Mouse (Mus musculus) spleen, postnatal 36 days (tissue): ENCODE data around the gene Mrc2.

Experiments used
- DNase-seq, 2 experiments: peaks; one replicate each; pipeline ENCODE4 v3.0.0; 2022; ENCODE audit warnings: low spot score in 2 of 2, mixed read lengths in 1 of 2

Mrc2 gene

DNA sequence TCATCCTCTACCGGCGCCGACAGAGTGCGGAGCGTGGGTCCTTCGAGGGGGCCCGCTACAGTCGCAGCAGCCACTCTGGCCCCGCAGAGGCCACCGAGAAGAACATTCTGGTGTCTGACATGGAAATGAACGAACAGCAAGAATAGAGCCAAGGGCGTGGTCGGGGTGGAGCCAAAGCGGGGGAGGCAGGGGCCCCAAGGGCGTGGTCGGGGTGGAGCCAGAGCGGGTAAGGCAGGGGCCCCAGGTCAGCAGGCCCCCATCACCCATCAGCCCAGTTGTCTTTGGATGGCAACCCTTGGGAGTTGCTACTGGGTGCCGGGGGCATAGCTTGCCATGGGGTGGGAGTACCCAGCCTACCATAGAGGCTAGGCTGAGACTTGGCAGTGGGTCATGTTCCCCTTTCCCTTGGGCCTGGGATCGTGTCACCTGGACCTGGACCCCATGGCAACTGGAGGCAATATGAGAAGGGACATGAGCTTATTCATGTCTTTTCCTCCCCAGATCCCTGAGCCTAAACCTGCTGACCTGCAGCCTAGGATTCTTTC is 57.4 kb downstream of the Mrc2 start:
- no peak for DNase-seq

DNA sequence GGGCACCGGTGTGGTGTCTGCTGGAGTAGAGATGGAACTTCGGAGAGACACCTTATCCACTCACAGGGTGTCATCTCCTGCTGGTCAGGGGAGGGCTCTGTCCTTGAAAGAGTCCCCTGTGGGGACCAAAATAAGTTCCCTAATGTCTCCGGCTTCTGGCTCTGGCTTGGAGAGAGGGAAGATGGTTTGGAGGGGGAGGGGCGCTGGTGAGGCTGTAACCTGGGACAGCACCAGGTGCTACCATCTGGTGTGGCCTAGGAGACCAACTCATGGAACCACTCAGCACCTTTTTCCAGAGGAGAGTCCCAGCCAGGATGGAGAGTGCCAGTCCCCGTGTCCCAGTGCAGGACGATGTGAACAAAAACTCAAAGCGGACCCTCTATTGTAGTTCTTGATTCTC is 58.2 kb downstream of the Mrc2 start:
- no peak for DNase-seq

DNA sequence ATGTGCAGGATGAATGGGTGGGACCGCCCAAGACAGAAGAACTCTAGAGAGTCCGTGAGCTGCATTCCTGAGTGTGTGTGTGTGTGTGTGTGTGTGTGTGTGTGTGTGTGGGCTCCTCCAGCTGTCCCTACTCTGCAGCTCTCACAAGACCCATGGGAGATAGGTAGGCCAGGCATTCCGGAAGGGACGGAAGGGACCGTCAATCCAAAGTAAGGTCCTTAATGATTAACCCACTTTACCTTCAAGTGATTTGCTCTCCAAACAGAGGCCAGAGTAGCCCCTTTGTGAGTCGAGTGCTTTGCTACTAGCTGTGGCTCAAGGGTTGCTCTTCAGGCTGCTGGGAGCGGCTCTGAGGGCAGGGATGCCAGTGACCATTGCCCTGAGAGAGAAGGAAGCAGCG is 59.7 kb downstream of the Mrc2 start:
- no peak for DNase-seq

DNA sequence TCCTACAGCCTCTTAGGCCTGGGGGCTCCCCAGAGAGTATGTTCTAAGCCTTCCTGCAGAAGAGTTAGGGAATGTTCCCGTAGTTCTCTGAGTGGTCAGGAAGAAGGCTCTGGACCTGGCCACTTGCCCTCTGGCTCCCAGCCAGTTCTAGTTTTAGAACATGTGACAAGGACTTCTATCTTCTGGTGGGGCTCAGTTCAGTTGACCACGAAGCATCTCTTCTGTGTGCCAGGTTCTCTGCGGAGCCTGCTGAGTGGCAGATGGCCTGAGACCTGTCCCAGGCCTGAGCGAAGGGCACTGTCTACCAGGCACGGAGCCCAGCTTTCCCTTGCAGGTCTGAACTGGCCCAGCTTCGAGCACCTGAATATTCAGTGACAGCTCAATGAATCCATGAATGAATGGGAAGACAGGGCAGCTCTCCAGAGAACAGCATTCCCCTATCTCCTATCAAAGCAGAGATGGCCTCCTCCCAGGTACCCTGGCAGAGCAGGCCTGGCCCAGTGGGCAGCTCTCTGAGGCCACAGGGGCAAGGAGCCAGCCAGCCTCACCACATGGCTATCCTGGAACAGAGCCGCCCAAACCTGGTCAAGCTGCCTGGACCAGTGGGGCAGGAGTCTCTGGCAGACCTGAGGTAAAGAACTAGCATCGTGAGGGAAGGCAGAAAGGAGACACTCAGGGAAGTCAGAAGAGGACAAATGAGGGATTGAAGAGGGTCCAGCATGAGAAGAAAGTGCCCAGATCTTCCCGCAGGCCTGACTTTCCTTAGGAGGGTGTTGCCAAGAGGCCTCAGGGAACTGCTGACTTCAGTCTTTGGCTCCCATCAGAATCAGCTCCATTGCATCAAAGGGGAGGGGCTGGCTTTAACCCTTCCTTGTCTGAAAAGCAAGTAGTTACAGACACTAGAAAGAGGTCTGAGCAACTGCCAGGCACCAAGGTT is 60.8 kb downstream of the Mrc2 start:
- no peak for DNase-seq

DNA sequence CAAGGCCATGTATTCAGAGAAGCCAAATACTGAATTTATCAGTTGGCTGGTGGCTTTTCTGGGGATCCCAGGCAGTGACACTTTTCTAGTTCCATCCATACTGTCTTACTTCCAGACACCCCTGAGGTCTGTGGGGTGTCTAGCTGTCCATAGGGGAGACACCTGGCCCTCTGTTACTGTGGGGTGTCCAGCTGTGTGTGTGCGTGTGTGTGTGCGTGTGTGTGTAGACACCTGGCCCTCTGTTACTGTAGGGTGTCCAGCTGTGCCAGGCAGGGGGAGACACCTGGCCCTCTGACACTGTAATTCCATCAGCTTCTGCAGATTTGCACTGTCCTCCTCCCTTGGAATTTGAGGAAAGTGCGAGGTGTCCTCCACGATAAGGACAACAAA is 61.4 kb downstream of the Mrc2 start:
- DNase-seq: no peak

DNA sequence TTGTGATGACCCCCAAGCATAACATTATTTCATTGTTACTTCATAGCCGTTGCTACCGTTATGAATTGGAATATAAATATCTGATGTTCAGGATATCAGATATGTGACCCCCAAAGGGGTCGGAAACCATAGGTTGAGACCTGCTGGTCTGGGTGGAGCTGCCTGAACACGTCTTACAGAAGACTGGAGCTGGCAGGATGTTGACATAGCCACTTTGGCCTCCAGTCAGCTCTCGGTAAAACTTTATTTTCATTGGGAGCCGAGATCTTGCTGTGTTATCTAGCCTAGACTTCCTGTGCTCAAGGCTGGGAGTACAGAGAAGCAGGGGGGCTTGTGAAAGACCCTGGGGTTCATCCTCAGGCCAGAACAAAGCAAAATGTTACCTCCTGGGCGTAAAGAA is 63.9 kb downstream of the Mrc2 start:
- DNase-seq: no peak

DNA sequence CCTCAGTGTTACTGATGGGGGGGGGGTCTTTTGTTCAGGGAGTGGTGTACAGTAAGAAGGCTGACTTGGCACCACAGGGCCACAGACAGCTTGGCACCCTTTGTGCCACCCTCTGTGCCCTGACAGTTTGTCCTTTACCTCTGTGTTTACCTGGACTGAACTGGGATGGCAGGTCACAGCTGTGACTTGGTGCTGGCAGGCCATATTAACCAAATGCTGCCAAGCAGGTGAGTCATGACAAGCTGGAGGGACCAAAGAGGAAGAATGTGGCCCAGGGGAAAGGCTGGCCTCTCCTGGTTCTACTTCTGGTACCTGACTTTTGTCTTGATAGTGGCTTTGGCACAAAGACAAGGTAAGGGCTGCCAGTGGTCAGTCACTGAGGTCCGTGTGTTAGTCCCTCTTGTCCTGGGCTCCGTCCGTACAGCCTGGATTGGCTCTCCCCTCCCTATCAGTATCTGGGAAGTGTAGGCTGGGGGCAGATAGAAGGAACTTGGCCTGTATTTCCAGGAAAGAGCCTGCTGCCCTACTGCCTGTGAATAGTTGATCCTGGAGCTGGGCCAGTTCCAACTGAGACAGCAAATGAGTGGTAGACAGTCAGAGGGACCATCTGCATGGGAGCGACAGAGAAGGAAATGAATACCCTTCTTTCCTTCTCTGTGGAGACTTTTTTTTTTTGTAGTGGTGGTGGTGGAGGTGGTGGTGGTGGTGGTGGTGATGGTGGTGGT is 69.8 kb downstream of the Mrc2 start:
- DNase-seq: no peak

DNA sequence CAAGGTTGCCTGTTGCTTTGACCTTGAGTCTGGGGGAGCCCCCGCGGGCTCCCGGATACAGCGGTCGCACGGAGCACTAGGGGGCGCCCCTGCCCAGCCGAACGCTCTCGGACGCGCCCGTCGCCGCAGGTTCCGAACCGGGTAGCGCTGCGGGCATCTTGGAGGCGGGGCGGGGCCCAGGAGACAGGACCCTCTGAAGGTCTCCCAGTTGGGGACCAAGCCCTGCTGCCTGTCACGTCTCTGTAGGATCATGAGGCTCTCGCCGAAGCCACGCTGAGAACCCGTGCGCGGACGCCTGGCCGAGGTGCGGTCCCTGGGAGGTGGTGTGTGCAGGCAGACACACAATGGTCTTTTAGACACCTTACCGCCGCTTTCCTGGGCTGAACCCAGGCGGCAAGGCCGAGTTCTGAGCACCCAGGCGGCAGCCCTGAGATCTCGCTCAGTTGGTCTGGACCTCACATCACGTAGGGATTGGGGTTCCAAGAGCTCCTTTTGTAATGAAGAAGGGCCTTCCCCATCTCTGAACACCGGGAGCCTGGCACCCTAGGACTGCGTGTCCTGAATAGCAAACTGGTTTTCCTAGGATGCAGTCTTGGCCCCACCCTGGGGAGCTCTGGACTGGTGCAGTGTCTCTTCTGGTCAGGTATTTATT is 70.6 kb downstream of the Mrc2 start:
- peak; percentile 62 to 65 for DNase-seq

DNA sequence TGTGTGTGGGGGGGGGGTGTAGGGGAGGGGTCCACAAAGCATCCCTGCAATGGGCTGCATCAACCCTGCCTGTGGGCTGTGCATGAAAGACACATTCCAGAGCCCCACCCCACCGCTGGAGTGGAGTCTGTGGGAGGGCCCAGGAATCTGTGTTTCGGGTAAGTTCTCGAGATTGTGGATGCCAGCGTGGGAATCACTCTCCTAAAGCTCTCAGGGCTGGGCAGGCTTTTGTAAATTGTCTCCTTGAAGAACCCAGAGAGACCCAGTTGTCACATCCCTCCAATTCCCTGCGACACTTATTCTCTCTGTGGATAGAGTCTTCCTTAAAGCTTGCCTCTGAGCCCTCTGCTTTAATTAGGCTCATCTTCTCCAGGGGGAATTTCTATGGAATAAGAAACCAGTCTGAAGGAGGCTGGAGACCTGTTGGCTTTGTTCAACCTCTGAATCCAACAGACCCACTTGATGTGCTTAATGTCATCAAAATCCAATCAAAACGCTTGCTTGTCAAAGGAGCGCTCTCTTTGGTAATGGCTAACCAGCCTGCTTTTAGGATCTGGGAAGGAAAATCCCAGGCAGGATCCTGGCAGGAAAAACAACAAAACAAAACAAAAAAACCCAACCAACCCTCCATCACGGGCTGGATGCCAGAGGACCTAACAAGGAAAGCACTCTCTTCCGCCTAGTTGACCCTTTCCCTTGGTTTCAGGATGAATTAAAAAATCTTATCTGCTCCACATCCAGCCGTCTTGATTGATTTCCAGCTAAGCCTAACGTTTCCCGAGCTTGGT is 71.3 kb downstream of the Mrc2 start:
- DNase-seq: no peak

DNA sequence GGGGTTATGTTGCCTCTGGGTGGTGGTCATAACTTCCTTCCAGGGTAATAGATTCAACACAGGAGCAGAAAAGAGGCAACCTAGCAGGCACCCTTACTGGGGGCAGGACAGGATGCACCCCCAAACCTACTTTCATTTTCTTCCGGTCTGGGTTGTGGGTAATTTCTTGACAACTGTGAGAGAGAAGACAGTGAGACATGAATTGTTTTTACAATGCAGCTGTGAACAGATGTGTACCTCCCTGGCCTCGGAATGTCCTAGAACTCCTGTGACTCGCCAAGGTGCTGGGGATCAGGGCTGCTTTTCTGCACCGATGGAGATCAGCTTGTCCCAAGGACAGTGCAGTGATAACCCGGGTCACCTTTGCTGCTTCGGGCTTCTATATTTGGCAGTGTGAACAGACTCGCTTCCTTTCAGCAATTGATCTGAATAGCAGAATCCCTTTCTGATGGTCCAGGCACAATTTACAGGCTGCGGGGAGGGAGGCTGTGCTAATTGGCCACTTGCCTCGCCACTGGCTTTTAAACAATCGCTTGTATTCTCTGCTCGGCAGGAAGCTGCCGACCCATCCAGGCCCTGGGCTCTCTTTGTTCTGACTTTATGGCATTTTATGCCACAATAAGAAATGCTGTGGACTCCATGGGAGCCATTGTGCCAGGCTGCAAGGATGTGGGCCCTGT is 72.1 kb downstream of the Mrc2 start:
- DNase-seq: no peak

DNA sequence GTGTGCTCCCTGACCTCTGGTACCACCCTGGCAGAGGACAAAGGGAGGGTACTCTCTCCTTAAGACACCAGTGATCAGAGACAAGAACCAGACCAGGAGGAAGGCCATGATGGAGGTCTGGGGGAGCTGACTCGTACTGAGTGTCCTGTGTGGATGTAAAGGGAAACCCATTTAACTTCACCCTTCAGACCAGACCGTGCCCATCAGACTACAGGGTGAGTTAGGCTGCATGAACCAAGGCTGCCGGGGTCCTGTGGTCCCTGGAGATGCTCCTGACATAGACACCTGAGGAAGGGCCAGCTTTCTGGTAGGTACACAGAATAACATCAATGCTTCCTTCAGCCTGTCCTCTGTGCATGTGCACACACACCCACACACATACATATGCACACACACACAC is 73.2 kb downstream of the Mrc2 start:
- DNase-seq: no peak

DNA sequence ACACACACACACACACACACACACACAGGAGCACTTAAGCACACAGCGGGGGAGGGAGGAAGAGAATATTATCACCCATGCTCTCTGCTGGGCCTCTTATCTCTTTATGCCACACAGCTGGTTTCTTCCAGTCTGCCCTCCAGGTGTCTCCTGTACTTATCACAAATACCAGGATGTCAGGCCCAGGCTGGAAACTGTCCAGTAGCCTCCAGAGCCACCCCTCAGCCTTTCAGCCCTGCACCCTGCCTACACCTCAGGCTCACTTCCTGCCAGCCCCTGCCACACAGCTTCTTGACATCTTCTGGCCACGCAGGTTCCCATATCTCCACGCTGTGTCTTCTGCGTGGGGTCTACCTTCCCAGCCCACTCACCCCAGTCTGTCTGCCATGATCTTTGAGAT is 73.6 kb downstream of the Mrc2 start:
- peak; percentile 62 to 79 for DNase-seq

DNA sequence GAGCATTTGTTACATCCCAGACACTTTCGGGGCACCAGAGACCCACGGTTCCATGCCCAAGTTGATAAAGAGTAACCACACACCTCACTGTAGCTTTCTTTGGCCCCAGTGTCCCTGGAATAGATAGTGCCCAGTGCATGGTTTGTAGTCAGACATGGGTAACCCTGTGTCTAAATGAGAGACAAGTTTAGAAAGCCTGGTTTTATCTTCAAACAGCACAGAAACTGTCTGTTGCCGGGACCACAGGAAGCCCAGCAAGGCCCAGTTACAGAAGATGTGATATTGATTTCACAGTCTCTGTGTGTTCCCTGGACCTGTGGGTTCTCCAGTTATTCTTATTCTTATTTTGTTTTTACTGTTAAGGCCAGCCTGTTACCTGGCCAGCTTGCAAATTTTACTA is 74.7 kb downstream of the Mrc2 start:
- DNase-seq: no peak

DNA sequence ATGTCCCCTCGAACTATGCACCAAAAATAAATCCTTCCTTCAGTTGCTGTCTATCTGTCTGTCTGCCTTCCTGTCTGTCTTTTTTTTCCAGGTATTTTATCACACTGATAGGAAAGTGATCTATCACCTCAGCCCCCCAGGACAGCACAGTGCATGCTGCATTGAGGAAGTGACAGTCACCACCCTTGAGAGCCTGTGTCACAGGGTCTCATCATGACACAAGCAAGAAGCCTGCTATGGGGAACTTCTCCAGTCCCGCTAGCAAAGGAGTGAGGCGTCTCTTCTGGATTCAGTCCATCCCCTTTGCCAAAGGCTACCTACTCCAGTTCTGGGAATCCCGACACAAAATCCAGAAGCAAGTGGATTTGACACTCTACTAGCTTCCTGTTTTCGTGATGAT is 76.4 kb downstream of the Mrc2 start:
- DNase-seq: no peak

DNA sequence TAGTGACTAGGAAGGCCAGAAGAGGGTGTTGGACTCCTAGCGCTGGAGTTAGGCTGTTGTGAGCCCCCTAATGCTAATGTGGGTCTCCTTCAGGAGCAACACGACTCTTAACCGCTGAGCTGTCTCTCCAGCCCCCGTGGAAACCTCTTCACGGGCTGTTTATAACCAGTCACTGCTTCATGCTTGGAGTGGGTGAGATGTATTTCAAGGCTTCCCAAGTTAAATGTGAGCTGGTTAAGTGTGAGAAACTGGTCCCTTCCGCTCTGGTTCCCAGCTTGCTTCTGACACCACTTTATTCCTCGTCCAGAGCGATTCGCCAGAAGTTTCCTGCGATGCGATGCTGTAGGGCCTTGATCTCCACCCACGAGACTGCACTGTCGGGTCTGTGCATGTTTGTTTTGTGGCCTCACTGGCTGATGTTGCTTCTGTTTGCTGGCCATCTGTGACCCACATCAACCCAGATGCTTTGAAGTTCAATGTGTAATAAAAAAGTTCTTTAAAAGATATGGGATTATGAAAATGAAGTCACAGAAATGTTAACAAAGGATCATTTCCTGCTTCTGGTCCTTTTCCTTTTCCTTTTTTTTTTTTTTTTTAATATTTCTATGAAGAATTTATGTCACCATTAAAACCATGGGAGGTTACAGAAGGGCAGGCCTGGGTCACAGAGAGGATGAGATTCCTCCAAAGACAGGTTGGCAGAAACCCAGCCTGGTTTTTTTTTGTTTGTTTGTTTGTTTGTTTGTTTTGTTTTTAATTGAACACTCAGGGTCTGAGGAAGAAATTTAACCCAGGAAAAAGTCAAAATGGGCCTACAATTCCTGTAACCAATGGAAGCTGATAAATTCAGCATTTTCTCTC is 77.3 kb downstream of the Mrc2 start:
- DNase-seq: no peak

DNA sequence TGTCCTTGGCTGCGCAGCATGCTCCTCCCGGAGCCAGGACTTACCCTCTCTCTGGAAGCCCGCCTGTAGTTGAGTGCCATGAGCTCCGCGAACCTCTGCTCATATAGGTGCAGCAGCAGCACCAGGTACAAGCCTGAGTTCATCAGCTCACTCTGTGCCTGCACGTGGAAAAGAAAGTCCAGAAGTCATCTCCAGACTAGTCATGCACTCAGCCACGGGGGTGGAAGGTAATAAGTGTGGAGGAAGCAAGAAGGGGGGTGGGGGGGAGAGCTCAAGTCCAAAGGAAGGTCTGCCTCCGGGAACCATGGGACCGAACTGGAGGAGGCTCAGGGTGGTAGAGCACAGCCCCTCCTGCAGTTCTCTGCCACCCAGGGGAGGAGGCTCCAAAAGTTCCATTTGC is 79.4 kb downstream of the Mrc2 start:
- DNase-seq: no peak

DNA sequence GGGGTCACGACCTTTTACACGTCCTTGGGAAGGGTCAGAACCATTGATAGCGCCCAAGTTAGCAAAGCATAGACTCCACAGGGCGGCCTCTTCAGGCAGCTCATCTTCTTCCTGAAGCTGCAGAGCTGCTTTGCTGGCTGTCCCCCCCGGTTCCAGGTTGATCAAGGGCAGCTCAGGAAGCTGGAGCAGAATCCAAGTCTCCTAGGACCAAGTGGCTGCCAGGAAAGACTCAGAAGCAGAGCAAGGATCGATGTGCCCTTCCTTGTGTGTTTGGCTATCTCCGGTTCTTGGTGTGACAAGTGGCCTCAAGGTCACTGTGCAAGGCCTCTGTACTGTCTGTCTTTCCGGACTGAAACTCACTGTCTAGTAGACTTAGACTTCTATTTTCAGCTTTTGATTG is 81.4 kb downstream of the Mrc2 start:
- DNase-seq: no peak

DNA sequence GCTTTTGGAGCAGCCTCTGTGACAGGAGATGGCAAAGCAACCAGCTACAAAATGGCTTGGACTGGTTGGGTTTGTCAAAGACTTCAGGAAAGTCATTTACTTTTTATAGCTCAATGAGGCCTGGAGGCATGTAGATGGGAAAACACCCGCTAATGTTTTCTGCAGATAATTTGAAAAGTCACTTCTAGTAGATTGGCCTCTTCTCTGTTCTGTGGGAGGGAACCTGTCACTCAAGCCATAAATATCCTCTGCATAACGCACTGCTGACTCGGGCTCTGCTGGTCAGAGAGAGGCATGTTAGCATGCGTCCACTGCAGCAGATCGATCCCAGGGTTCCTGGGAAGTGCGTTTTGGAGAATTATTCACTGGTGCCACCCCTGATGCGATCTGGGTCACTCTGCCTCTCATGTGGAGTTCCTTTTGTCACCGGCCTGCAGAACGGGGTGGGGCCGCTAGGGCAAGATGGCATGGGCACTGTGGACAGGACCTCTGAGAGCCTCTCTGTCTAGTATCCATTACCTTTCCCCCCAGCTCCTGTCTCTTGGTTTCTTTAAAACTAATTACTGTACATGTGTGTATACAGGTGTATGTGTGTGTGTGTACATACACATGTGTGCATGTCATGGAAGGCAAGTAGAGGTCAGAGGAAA is 82.2 kb downstream of the Mrc2 start:
- no peak for DNase-seq

DNA sequence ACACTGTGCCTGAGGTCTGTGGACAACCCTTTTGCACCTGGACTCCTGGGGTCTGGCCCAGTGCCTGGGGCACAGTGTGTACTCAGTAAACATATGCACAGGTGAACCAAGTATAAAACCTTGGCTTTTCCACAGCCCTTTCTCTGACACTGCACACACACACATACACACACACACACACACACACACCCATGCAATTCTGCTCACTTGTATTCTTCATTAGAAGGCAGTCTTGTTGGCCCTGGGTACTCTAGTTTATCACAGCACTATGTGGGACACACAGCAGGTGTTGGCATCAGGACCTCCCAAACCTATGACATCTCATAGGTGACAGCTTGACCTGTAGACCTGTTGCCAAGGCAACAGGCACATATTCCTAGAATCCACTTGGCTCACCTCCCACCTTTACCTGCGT is 83.4 kb downstream of the Mrc2 start:
- no peak for DNase-seq

DNA sequence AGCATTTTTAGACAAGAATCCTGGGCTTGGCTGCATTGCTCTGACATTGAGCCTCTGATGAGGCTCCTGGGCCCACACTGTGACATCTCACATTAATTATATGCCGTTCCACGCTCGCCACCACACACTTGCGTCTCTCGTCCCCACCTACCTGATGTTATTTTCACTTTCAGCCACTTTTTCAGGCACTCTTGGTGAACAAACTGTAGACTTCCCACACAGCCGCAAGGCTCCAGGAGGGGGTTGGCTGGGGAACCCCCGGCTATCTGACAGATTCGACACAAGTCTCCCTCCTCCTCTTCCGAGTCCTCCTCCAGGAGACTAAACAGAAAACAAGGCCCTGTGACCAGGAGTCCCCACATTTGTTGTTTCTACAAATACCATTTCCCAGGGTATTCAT is 92.8 kb downstream of the Mrc2 start:
- no peak for DNase-seq
